Mouse (Mus musculus) liver, embryonic 16.5 days (tissue): ENCODE data around the gene Asphd1. TPM values are rescaled to one million over a fixed set of nuclear protein-coding genes. Genes with fewer than 3 reads are reported as not detected.

Source experiments
- ATAC-seq: fragments of 200-750 bp; cut with Nextera tagmentation; 2 replicates; pipeline ENCODE4 v1.8.0; 2017; ENCODE audit warnings: low read depth, mild to moderate bottlenecking, moderate number of reproducible peaks, moderate library complexity
- H3K27ac ChIP-seq: fragments of 300-500 bp; sonication (generic); 2 replicates; pipeline ENCODE4 v1.5.1; 2014; ENCODE audit warnings: mild to moderate bottlenecking, low read length
- H3K27me3 ChIP-seq: fragments of 300-500 bp; sonication (generic); 2 replicates; pipeline ENCODE4 v1.6.1; 2014; ENCODE audit warnings: low read depth, low read length, mixed read lengths; ENCODE audit not compliant: control insufficient read depth, insufficient read depth
- H3K36me3 ChIP-seq: fragments of 300-500 bp; sonication (generic); 2 replicates; pipeline ENCODE4 v1.6.1; 2014; ENCODE audit warnings: mild to moderate bottlenecking; ENCODE audit not compliant: control insufficient read depth, insufficient read depth
- H3K4me1 ChIP-seq: fragments of 300-500 bp; sonication (generic); 2 replicates; pipeline ENCODE4 v1.6.1; 2014; ENCODE audit warnings: low read depth, low read length, mixed read lengths; ENCODE audit not compliant: control insufficient read depth
- H3K4me2 ChIP-seq: fragments of 300-500 bp; sonication (generic); 2 replicates; pipeline ENCODE4 v1.6.1; 2014; ENCODE audit warnings: low read depth, low read length, mixed read lengths
- H3K4me3 ChIP-seq: fragments of 300-500 bp; sonication (generic); 2 replicates; pipeline ENCODE4 v1.5.1; 2014; ENCODE audit warnings: low read depth, mild to moderate bottlenecking, low read length
- H3K9ac ChIP-seq: fragments of 300-500 bp; sonication (generic); 2 replicates; pipeline ENCODE4 v1.6.1; 2014; ENCODE audit warnings: low read depth, low read length
- H3K9me3 ChIP-seq: fragments of 300-500 bp; sonication (generic); replicated peaks from 2 replicates; pipeline ENCODE4 v1.6.1; 2016; ENCODE audit warnings: low read length; ENCODE audit not compliant: control insufficient read depth
- WGBS: fragments of 180-500 bp; shearing (Covaris S2); extraction: QIAGEN DNeasy Blood & Tissue Kit; methylation state at CpG from one replicate; pipeline ENCODE4 v1.1.7; 2014; ENCODE audit not compliant: insufficient replicate concordance; 5-methylcytosine and 5-hydroxymethylcytosine counted together
- polyA plus RNA-seq: library from polyadenylated mRNA; unstranded; fragments of >200 nt; fragmentation: Nextera tagmentation; extraction: Ambion mirVana; gene quantifications from 2 replicates; pipeline ENCODE4 v1.2.1, GENCODE M21; 2015

The Asphd1 gene
- polyA plus RNA-seq, 1 experiment from 2014 or later, result not detected

DNA sequence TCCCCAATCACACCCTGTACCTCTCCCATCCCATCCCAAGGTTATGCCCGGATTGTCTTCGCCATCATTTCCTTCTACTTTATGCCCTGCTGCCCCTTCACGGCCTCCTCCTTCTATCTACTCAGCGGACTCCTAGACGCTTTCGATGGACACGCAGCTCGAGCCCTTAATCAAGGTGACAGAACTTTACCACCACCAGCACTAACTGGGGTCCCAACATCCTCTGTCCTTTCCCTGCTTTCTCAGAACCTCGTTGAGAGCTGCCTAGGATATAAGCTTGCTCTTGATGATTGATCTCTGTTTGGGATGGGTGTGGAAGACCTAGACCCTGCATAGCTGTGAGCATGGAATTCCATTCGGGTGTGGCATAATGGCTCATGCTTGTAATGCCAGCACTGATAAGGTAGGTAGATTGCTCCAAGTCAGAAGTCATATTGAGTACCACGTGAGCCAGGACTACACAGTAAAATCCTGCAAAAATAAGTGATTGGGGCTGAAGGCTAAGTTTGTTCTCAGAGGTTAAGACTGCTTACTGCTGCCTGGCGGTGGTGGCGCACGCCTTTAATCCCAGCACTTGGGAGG, 27.6 kb upstream of the Asphd1 start:
- Histone ChIP-seq H3K4me2 (peak overlapping the region; percentile 90), H3K27ac (peak overlapping the region; percentile 94), H3K4me3 (peak overlapping the region; percentile 99), H3K9ac (peak overlapping the region; percentile 98), H3K4me1 (peaks cover 21% of the 10 kb centered on the region), H3K36me3 (peaks cover 17% of the 10 kb centered on the region), H3K27me3 (no peaks in the 10 kb centered on the region), H3K9me3 (no peaks in the 10 kb centered on the region)
- no peak for ATAC-seq
- WGBS, result 19% methylated on average over 14 of the region's 14 CpGs

DNA sequence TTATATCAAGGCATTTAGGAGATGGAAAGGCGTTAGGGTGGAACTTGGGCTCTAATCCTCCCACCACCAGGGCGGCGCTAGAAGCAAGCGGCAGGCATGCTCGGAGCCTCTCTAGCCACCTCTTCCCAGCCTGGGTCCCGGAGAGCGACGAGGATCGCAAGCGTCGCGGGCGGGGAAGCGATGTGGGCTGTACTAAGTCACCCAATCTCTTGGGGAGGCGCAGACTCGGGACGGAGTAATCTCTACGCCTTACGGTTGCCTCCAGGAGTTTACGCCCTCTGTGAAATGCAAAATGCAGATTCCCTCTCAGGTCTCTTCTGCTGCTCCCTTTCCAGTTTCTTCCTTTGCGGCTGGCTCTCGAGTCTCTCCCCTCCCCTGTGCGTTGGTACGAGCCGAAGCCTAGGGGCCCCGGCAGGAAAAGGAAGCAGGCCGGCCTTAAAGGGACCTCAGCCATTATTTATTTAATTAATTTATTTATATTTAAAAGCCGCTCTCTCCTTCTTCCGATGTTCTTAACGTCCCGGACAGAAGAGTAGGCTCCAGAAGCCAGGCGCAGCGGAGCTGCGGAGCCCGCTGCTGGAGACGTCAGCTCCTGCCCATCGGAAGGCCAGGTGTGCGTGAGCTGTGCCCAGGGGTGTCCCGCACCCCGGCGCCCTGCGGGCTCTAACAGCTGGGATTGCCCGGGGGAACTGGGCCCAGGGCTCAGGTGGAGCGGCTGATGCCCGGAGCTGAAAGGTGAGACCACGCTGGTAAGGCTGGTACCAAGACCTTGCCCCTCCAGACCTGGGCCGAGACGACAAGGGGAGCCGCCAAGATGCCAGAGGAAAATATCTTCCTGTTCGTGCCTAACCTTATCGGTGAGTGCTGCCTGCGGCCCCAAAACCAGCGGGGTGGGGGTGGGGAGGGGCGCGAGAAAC, 26.8 kb upstream of the Asphd1 start, which contains the start of gene Cdiptos:
Cdiptos (minus strand) TSS at position 149 of the 917 bp plus-strand sequence.
- H3K9ac ChIP-seq, result peak within 1 kb of the TSS; percentile 98

GRCm38 (mm10) chr7:126975893-126975949, 26.3 kb upstream of the Asphd1 start, which contains the start of gene Cdipt:
Cdipt (plus strand) TSS chr7:126975914.
- Histone ChIP-seq H3K27ac (peak within 1 kb of the TSS; percentile 94), H3K4me2 (peak within 1 kb of the TSS; percentile 90), H3K4me3 (peak within 1 kb of the TSS; percentile 99), H3K36me3 (peaks cover 17% of the 10 kb centered on the region), H3K9me3 (no peaks in the 10 kb centered on the region), H3K27me3 (no peaks in the 10 kb centered on the region), H3K9ac (peak within 1 kb of the TSS; percentile 98), H3K4me1 (peaks cover 21% of the 10 kb centered on the region)
- WGBS, result 0% methylated on average over 1 of the region's 1 CpGs
- ATAC-seq, result no peak

More for the DNA sequence above, 26.8 kb upstream of the Asphd1 start, which contains the start of gene Cdiptos:
- WGBS, result under 1% methylated on average over 55 of the region's 55 CpGs
- H3K4me2 ChIP-seq, result peak within 1 kb of the TSS; percentile 90
- H3K9me3 ChIP-seq, result no peaks in the 10 kb centered on the region
- peak; percentile 95 for ATAC-seq
- peaks cover 17% of the 10 kb centered on the region for H3K36me3 ChIP-seq
- peaks cover 21% of the 10 kb centered on the region for H3K4me1 ChIP-seq
- peak within 1 kb of the TSS; percentile 94 for H3K27ac ChIP-seq
- no peaks in the 10 kb centered on the region for H3K27me3 ChIP-seq
- peak within 1 kb of the TSS; percentile 99 for H3K4me3 ChIP-seq

DNA sequence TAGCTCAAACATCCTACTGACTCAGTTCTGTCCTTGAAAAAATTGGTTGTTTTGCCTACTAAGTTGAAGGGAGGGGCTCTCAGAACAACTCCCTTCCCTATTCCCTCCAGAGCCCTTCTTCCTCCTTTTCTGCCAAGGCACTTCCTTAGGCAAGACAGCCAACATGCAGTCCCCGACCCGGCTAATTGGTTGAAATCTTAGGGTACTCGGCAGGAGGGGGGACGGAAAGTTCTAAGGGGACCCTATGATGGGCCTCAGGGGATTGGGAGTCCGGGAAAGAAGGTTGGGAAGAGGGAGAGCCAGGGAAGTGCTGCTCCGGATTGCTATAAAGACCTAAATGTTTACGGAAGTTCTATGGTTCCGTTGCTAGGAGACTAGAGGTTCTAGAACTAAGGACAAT, 26.1 kb upstream of the Asphd1 start:
- no peak for ATAC-seq
- Histone ChIP-seq H3K4me2 (peak overlapping the region; percentile 90), H3K9me3 (no peaks in the 10 kb centered on the region), H3K4me1 (peaks cover 21% of the 10 kb centered on the region), H3K9ac (peak overlapping the region; percentile 29), H3K36me3 (peaks cover 17% of the 10 kb centered on the region), H3K27ac (0 out of 2 replicates have a peak overlapping the region, but pooled peaks have one; percentile 16), H3K4me3 (peak overlapping the region; percentile 99), H3K27me3 (no peaks in the 10 kb centered on the region)
- 5% methylated on average over 8 of the region's 8 CpGs for WGBS

- no peak for ATAC-seq
- 60% methylated on average over 6 of the region's 6 CpGs for WGBS
- no peaks in the 10 kb centered on the region for H3K36me3 ChIP-seq
- H3K9me3 ChIP-seq, result no peaks in the 10 kb centered on the region
- no peak overlapping the region for H3K9ac ChIP-seq
- no peaks in the 10 kb centered on the region for H3K4me1 ChIP-seq
- H3K27me3 ChIP-seq, result peaks cover 8% of the 10 kb centered on the region
- no peak overlapping the region for H3K27ac ChIP-seq
- no peak overlapping the region for H3K4me2 ChIP-seq
- no peak overlapping the region for H3K4me3 ChIP-seq
Measured at GRCm38 (mm10) chr7:126967361-126967760, 18.0 kb upstream of the Asphd1 start.

DNA sequence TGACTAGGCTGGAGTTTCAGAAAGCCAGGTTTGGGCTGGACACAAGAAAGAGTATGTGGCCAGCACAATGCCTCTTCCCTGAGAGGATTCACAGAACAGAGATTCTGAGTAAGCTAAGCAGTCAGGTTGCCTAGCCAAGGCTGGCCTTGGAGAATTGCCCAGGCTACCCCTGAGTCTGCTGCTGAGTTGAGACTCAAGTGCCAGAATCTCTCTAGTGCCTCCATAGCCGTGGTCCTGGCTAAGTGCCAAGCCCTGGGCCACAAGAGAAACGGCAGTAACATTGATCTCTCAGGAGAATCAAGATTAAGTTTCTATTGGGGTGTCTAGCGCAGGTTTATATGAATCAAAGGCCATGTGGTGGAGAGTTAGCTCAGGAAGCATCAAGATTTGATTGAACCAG, 16.2 kb upstream of the Asphd1 start:
- Histone ChIP-seq H3K9ac (no peak overlapping the region), H3K9me3 (no peaks in the 10 kb centered on the region), H3K27ac (no peak overlapping the region), H3K36me3 (no peaks in the 10 kb centered on the region), H3K4me2 (no peak overlapping the region), H3K27me3 (peaks cover 8% of the 10 kb centered on the region), H3K4me1 (no peaks in the 10 kb centered on the region), H3K4me3 (no peak overlapping the region)
- ATAC-seq, result no peak
- 36% methylated on average over 3 of the region's 3 CpGs for WGBS

DNA sequence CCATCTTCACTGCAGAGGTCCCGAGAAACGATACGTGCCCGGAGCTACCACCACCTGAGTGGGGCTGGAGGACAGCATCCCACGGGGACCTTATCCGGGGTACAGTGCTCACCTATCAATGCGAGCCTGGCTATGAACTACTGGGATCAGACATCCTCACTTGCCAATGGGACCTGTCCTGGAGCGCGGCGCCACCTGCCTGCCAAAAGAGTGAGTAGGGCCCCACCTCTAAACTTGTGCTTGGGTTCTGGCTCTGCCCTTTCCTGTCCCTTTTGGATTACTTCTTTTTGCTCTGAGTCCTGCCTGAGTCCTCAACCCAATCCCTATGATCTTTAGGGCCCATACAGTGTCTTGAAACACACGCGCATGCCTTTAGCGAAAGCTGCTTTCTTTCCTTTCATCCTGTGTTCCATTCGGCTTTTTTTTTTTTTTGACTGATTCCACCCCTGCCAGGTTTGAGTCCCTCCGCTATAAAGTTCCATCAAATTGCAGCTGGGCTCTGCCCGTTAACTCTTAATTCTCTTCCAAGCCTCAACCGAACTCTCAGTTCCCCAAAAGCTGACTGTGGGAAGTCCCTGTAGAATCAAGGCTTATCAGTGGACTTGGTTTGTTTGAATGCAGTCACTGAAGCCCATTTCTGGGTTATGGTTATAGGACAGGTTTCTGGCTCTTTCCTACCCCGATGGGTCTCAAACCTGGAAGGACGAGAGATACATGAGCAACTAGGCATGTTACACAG, 14.3 kb upstream of the Asphd1 start:
- ATAC-seq, result no peak; the same call in 1 of the 2 replicates
- H3K9ac ChIP-seq, result no peak overlapping the region
- H3K4me2 ChIP-seq, result no peak overlapping the region
- no peak overlapping the region for H3K27ac ChIP-seq
- WGBS, result 26% methylated on average over 19 of the region's 19 CpGs
- no peaks in the 10 kb centered on the region for H3K36me3 ChIP-seq
- H3K27me3 ChIP-seq, result peaks cover 8% of the 10 kb centered on the region
- H3K4me1 ChIP-seq, result no peaks in the 10 kb centered on the region
- H3K4me3 ChIP-seq, result no peak overlapping the region
- no peaks in the 10 kb centered on the region for H3K9me3 ChIP-seq

DNA sequence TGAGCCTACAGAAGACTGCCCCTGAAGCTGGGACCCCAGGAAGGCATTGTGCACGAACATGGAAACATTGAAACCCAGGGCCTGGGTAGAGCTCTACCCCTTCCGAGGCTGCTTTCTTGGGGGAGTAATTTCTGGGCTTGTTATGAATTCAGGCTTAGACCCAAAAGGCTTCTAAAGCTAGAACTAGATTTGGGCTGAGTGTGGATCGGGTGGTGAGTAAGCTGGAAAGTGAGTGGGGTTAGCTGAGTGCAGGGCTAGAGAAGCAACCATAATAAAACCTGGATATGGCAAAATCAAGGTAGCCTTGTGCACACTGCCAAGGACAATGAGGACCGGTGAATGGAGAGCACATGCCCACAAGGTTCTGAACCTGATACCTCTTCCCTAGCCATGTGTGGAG, 12.6 kb upstream of the Asphd1 start:
- 76% methylated on average over 4 of the region's 4 CpGs for WGBS
- ATAC-seq, result no peak

GRCm38 (mm10) chr7:126961095-126961494, 11.7 kb upstream of the Asphd1 start:
- H3K36me3 ChIP-seq, result no peaks in the 10 kb centered on the region
- no peak overlapping the region for H3K9ac ChIP-seq
- no peak for ATAC-seq
- 72% methylated on average over 5 of the region's 5 CpGs for WGBS
- H3K9me3 ChIP-seq, result no peaks in the 10 kb centered on the region
- H3K4me3 ChIP-seq, result no peak overlapping the region
- H3K27ac ChIP-seq, result no peak overlapping the region
- no peak overlapping the region for H3K4me2 ChIP-seq
- H3K27me3 ChIP-seq, result peaks cover 8% of the 10 kb centered on the region
- no peaks in the 10 kb centered on the region for H3K4me1 ChIP-seq

More for the DNA sequence above, 12.6 kb upstream of the Asphd1 start:
- H3K27ac ChIP-seq, result no peak overlapping the region
- H3K4me2 ChIP-seq, result no peak overlapping the region
- H3K36me3 ChIP-seq, result no peaks in the 10 kb centered on the region
- no peaks in the 10 kb centered on the region for H3K9me3 ChIP-seq
- no peaks in the 10 kb centered on the region for H3K4me1 ChIP-seq
- peaks cover 8% of the 10 kb centered on the region for H3K27me3 ChIP-seq
- H3K4me3 ChIP-seq, result no peak overlapping the region
- H3K9ac ChIP-seq, result no peak overlapping the region
